Mouse (Mus musculus) liver, adult 2 months (tissue): ENCODE data around the gene Mmp27. TPM values are rescaled to one million over a fixed set of nuclear protein-coding genes. Genes with fewer than 3 reads are reported as not detected.

Source experiments
- DNase-seq: peaks from one replicate; pipeline ENCODE4 v3.0.0-alpha.2; 2011; ENCODE audit warnings: low read depth, low spot score; ENCODE audit errors: extremely low read depth
- H3K27ac ChIP-seq: fragments of 200-500 bp; replicated peaks from 2 replicates; pipeline ENCODE4 v1.5.1; 2012; ENCODE audit warnings: low read depth, mild to moderate bottlenecking, control low read depth, inconsistent platforms, low read length; ENCODE audit not compliant: insufficient read depth
- H3K27me3 ChIP-seq: fragments of 200-500 bp; 2 replicates; pipeline ENCODE4 v1.6.1; 2012; ENCODE audit warnings: mild to moderate bottlenecking, moderate library complexity, low read length, inconsistent platforms; ENCODE audit not compliant: control insufficient read depth, insufficient read depth
- H3K36me3 ChIP-seq: fragments of 200-500 bp; 2 replicates; pipeline ENCODE4 v1.6.1; 2012; ENCODE audit warnings: low read length, inconsistent platforms; ENCODE audit not compliant: control insufficient read depth, insufficient read depth
- H3K4me1 ChIP-seq: fragments of 200-500 bp; 2 replicates; pipeline ENCODE4 v1.6.1; 2011; ENCODE audit warnings: low read length; ENCODE audit not compliant: control insufficient read depth, insufficient read depth
- H3K4me3 ChIP-seq: fragments of 200-500 bp; 2 replicates; pipeline ENCODE4 v1.5.1; 2011; ENCODE audit warnings: low read depth, mild to moderate bottlenecking, control low read depth, low read length, moderate library complexity; ENCODE audit not compliant: insufficient read depth
- H3K79me2 ChIP-seq: fragments of 200-500 bp; 2 replicates; pipeline ENCODE4 v1.6.1; 2012; ENCODE audit warnings: inconsistent platforms, mild to moderate bottlenecking, low read length, moderate library complexity; ENCODE audit not compliant: control insufficient read depth, insufficient read depth
- H3K9ac ChIP-seq: fragments of 200-500 bp; 2 replicates; pipeline ENCODE4 v1.6.1; 2012; ENCODE audit warnings: low read depth, mild to moderate bottlenecking, control low read depth, inconsistent platforms, low read length
- CTCF ChIP-seq: fragments of 200-500 bp; IDR thresholded peaks from 2 replicates; pipeline ENCODE4 v1.5.1; 2011; ENCODE audit warnings: low read depth, low read length, control low read depth
- POLR2A ChIP-seq: fragments of 200-500 bp; IDR thresholded peaks from 2 replicates; pipeline ENCODE4 v1.6.1; 2011; ENCODE audit warnings: low read length, control low read depth; ENCODE audit not compliant: insufficient read depth; ENCODE audit errors: extremely low read depth
- WGBS: fragments of 180-500 bp; shearing (Covaris S2); methylation state at CpG from one replicate; pipeline ENCODE4 v1.1.7; 2018; 5-methylcytosine and 5-hydroxymethylcytosine counted together
- polyA plus RNA-seq: library from polyadenylated mRNA; depleted of rRNA; stranded (reverse); fragments of >200 nt; gene quantifications from 2 replicates; pipeline ENCODE4 v1.2.3, GENCODE M21; 2012
- total RNA-seq: library from RNA; depleted of rRNA; stranded (reverse); fragments of >200 nt; gene quantifications from 2 replicates; pipeline ENCODE4 v1.2.3, GENCODE M21; 2014

Mmp27 gene
- total and polyA plus RNA-seq, 2 experiments = 0.07 to 1.1 TPM

- Histone ChIP-seq H3K27ac (no peak overlapping the region), H3K4me3 (no peak overlapping the region), H3K9ac (no peak overlapping the region), H3K27me3 (no peaks in the 10 kb centered on the region), H3K4me1 (peaks cover 3% of the 10 kb centered on the region; the same call in 1 of the 2 replicates), H3K79me2 (no peaks in the 10 kb centered on the region), H3K36me3 (no peaks in the 10 kb centered on the region)
- no peak for DNase-seq
- TF ChIP-seq CTCF (no peak), POLR2A (no peak)
- 76% methylated on average over 8 of the region's 8 CpGs for WGBS
Measured at GRCm38 (mm10) chr9:7590063-7590462, 18.9 kb downstream of the Mmp27 start.

DNA sequence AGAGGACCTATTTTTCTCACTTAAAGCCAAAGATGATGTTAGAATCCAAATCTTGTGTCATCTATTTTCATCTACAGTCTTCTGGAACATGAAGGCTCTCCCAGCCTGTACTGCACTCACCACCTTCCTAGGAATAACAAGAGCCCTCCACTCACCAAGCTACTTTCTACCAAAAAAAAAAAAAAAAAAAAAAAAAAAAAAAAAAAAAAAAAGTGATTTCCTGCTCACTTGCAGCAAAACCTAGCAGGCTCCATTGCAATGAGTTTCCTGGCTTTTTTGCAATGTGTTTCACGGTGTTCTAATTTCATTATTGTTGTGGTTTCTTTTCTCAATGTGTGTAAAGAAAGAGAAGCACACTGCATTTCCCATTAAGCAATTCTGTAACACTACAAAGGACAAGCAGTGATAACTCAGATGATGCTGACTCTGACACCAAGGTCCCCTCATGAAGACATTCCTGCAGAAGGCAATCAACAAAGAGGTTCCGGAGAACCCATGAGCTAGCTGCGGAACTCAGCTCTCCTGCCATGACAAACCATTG is 22.1 kb downstream of the Mmp27 start:
- H3K4me1 ChIP-seq = peaks cover 3% of the 10 kb centered on the region; the same call in 1 of the 2 replicates
- TF ChIP-seq POLR2A = no peak
- TF ChIP-seq CTCF = no peak
- 93% methylated on average over 3 of the region's 3 CpGs for WGBS

DNA sequence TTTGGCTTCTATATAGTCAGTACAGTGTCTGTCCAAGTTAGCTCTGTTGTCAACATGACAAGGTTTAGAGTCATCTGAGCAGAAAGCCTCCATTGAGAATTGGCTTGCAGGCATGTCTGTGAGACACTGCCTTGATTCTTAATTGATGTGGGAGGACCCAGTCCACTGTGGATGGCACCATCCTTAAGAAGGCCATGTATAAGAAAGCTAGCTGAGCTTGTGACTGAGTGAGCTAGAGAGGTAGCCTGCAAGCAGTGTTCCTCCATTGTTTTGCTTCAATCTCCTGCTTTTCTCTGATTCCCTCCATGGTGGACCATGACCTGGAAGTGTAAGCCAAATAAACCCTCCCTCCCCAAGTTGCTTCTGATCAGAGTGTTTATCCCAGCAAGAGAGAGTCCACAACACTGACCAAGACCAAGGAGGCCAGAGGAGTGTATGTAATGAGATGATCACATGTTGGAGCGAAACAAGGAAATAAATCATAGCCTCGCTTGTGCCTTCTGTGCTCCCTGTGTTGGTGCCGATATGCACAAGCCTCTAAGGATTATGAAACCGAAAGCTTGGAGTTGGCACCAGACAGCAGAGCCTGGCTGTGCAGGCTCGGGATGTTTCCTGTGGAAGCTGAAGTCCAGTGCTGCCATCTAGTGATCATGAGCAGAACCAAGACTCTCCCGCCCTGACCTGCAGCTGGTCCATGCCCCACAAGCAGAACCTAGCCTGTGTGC is 23.8 kb downstream of the Mmp27 start:
- H3K79me2 ChIP-seq = no peaks in the 10 kb centered on the region
- TF ChIP-seq CTCF (peak; percentile 99), POLR2A (no peak)
- DNase-seq = peak; percentile 90
- peak overlapping the region; percentile 63 for H3K9ac ChIP-seq
- H3K36me3 ChIP-seq = no peaks in the 10 kb centered on the region
- no peaks in the 10 kb centered on the region for H3K27me3 ChIP-seq
- H3K4me3 ChIP-seq = peak overlapping the region; percentile 68
- 2% methylated on average over 6 of the region's 6 CpGs for WGBS
- H3K4me1 ChIP-seq = peaks cover 3% of the 10 kb centered on the region; the same call in 1 of the 2 replicates
- peak overlapping the region; percentile 51 for H3K27ac ChIP-seq

More for the DNA sequence above, 22.1 kb downstream of the Mmp27 start:
- no peaks in the 10 kb centered on the region for H3K79me2 ChIP-seq
- H3K27me3 ChIP-seq = no peaks in the 10 kb centered on the region
- no peak overlapping the region for H3K9ac ChIP-seq
- no peak overlapping the region for H3K4me3 ChIP-seq
- DNase-seq = no peak
- H3K36me3 ChIP-seq = no peaks in the 10 kb centered on the region
- H3K27ac ChIP-seq = no peak overlapping the region

- DNase-seq = peak; percentile 25
- TF ChIP-seq POLR2A (no peak), CTCF (peak; percentile 78)
- WGBS = 3% methylated on average over 3 of the region's 3 CpGs
- H3K27ac ChIP-seq = no peak overlapping the region
- H3K79me2 ChIP-seq = no peaks in the 10 kb centered on the region
- no peaks in the 10 kb centered on the region for H3K4me1 ChIP-seq
- no peaks in the 10 kb centered on the region for H3K27me3 ChIP-seq
- H3K4me3 ChIP-seq = no peak overlapping the region
- no peaks in the 10 kb centered on the region for H3K36me3 ChIP-seq
- H3K9ac ChIP-seq = no peak overlapping the region
Measured at GRCm38 (mm10) chr9:7602982-7603742, 32.0 kb downstream of the Mmp27 start.

- Histone ChIP-seq H3K27me3 (no peaks in the 10 kb centered on the region), H3K27ac (no peak overlapping the region), H3K36me3 (no peaks in the 10 kb centered on the region), H3K4me3 (no peak overlapping the region), H3K9ac (no peak overlapping the region), H3K79me2 (no peaks in the 10 kb centered on the region), H3K4me1 (no peaks in the 10 kb centered on the region)
- 61% methylated on average over 6 of the region's 6 CpGs for WGBS
- no peak for TF ChIP-seq POLR2A
- no peak for TF ChIP-seq CTCF
- no peak for DNase-seq
Measured at GRCm38 (mm10) chr9:7604005-7604404, 32.8 kb downstream of the Mmp27 start.

DNA sequence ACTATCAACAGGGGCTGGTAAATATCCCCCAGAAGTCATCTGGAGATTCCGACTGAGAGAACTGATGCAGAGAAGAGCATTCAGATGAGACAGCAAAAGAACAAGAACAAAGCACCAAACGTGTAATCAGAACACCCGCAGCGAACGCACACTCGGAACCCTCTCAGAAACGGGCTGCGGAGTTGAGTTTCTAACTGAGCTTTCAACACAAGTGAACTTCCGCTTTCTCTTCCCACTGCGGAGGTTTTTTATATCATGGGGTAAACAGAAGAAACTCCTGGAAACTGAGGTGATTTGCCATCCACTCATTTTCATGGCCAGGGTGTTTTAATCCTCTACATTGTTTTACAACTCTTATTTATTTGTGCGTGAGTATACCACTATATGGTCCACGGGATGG is 34.4 kb downstream of the Mmp27 start:
- Histone ChIP-seq H3K27ac (no peak overlapping the region), H3K9ac (no peak overlapping the region), H3K4me3 (no peak overlapping the region), H3K36me3 (no peaks in the 10 kb centered on the region), H3K4me1 (no peaks in the 10 kb centered on the region), H3K27me3 (no peaks in the 10 kb centered on the region), H3K79me2 (no peaks in the 10 kb centered on the region)
- DNase-seq = no peak
- WGBS = 85% methylated on average over 12 of the region's 12 CpGs
- TF ChIP-seq CTCF (no peak), POLR2A (no peak)
